Mouse (Mus musculus) macrophage (primary cell): Measurements from ENCODE around the gene Bicdl1. TPM values are rescaled to one million over a fixed set of nuclear protein-coding genes. Genes with fewer than 3 reads are reported as not detected.

Source experiments
- H3K27ac ChIP-seq: fragments of 350-480 bp; formaldehyde crosslinking; 2 replicates; pipeline ENCODE4 v1.9.0; 2021
- H3K36me3 ChIP-seq: fragments of 350-480 bp; formaldehyde crosslinking; 2 replicates; pipeline ENCODE4 v1.9.0; 2021; ENCODE audit errors: inconsistent target
- H3K4me3 ChIP-seq: fragments of 350-480 bp; formaldehyde crosslinking; 2 replicates; pipeline ENCODE4 v1.9.0; 2021; ENCODE audit errors: inconsistent target
- H3K79me2 ChIP-seq: fragments of 350-480 bp; formaldehyde crosslinking; 2 replicates; pipeline ENCODE4 v1.9.0; 2021; ENCODE audit errors: inconsistent target
- WGBS: methylation state at CpG from one replicate; pipeline ENCODE4 v1.1.7; 2026; ENCODE audit warnings: inconsistent platforms; ENCODE audit not compliant: missing documents; 5-methylcytosine and 5-hydroxymethylcytosine counted together
- polyA plus RNA-seq: library from polyadenylated mRNA; stranded (reverse); fragments of 250-400 nt; gene quantifications from 3 replicates; pipeline ENCODE4 v1.2.4, GENCODE M21; 2018; ENCODE audit warnings: inconsistent platforms

Gene Bicdl1
- polyA plus RNA-seq, 1 experiment from 2014 or later, result 2.0 TPM

DNA sequence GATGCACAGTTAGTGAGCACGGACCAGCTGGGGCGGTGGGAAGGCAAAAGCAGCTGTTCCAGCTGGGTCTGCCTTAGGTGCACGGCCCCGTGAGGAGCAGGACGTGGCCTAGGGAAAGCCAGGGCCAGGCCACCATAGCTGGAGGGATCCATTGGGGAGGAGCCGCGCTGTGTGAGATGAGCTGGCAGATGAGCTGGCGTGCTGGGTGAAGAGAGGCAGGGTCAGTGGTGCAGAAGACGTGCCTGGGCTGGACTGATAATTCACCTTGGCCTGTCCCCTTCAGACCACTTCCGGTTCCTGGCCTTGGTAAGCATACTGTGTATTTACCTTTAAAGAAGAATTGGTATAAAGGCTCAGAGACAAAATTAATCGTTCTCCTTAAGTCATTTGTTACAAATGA lies 119.9 kb downstream of the Bicdl1 start:
- Histone ChIP-seq H3K79me2 (no peaks in the 10 kb centered on the region), H3K27ac (no peak overlapping the region), H3K36me3 (peaks cover 85% of the 10 kb centered on the region), H3K4me3 (no peak overlapping the region)
- WGBS, result 93% methylated on average over 11 of the region's 11 CpGs

DNA sequence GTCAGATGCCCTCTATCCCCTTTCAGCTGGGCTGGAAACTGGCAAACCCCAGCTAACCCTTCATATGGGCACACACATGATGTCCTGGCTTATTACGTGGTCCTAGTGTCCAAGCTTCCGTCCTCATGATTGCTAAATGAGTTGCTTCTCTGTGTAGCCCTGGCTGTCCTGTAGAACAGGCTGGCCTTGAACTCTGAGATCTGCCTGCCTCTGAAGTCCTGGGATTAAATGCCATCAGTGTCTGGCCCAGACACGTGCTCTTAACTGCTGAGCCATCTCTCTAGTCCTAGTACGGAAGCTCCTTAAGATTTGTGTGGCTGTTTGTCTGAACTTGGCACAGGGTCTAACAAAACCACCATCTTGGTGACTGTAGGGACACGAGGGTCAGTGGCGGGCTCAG lies 127.9 kb downstream of the Bicdl1 start:
- H3K79me2 ChIP-seq, result no peaks in the 10 kb centered on the region
- peaks cover 64% of the 10 kb centered on the region for H3K36me3 ChIP-seq
- 93% methylated on average over 6 of the region's 6 CpGs for WGBS
- H3K27ac ChIP-seq, result no peak overlapping the region
- H3K4me3 ChIP-seq, result no peak overlapping the region

Other genes starting within 250 kb of the Bicdl1 start
- gene Sirt4, start 246.9 kb downstream of the Bicdl1 start, polyA plus RNA-seq, result 6.7 to 11.2 TPM (median 7.2 TPM) in 3 replicates
- 48.5 to 74.5 TPM (median 67.7 TPM) in 3 replicates for gene Pxn, start 224.9 kb downstream of the Bicdl1 start, polyA plus RNA-seq
- 520 to 1,272 TPM (median 1,219 TPM) in 3 replicates for gene Rplp0, start 172.2 kb downstream of the Bicdl1 start, polyA plus RNA-seq
- 12.9 to 25.7 TPM (median 22.1 TPM) in 3 replicates for gene Gcn1l1, start 166.4 kb downstream of the Bicdl1 start, polyA plus RNA-seq
- 53.2 to 67.5 TPM (median 59.0 TPM) in 3 replicates for gene Rab35, start 99.7 kb downstream of the Bicdl1 start, polyA plus RNA-seq
- 0.46 to 2.4 TPM (median 1.9 TPM) in 3 replicates for gene Cit, start 113.7 kb upstream of the Bicdl1 start, polyA plus RNA-seq